Mouse (Mus musculus): ENCODE measurements around the gene Scgb1b20.
"Not testable (repeated sequence)": the region's sequence is repeated elsewhere in the genome, so short reads cannot be mapped to it uniquely, and the experiment has no call there.

Gene Scgb1b20

GRCm38 (mm10) chr7:33372934-33373333 lies at the start of gene Scgb1b20:
Scgb1b20 (plus strand) TSS chr7:33373234.
- DNase-seq (ENCODE audit: low read depth, low spot score): not testable (repeated sequence)

GRCm38 (mm10) chr7:33366222-33366621 lies 6.8 kb upstream of the Scgb1b20 start, which contains the start of gene Scgb2b20:
Scgb2b20 (minus strand) TSS chr7:33366322.
- DNase-seq (ENCODE audit: low read depth, low spot score): not testable (repeated sequence)

GRCm38 (mm10) chr7:33399749-33400148 lies 26.7 kb downstream of the Scgb1b20 start:
- not testable (repeated sequence) for DNase-seq (ENCODE audit: low read depth, low spot score)

- DNase-seq (ENCODE audit: low read depth, low spot score): no peak
Measured at GRCm38 (mm10) chr7:33401650-33402049, 28.6 kb downstream of the Scgb1b20 start.

- not testable (repeated sequence) for DNase-seq (ENCODE audit: low read depth, low spot score)
Measured at GRCm38 (mm10) chr7:33409681-33410080, 36.6 kb downstream of the Scgb1b20 start.

Data from brain, embryonic 18.5 days (tissue).